Mouse (Mus musculus) thymus, adult 2 months (tissue): ENCODE results near the gene Pnma1. TPM values are rescaled to one million over a fixed set of nuclear protein-coding genes. Genes with fewer than 3 reads are reported as not detected.
A peak's percentile ranks its signal among the peaks of the same experiment; 100 is the strongest.
"Not testable (repeated sequence)": the region's sequence is repeated elsewhere in the genome, so short reads cannot be mapped to it uniquely, and the experiment has no call there.

Experiments used
- DNase-seq: peaks from one replicate; pipeline ENCODE4 v3.0.0; 2021
- H3K27ac ChIP-seq: fragments of 200-500 bp; 2 replicates; pipeline ENCODE4 v1.5.1; 2012; ENCODE audit warnings: low read length, control low read depth; ENCODE audit not compliant: control insufficient read depth, insufficient read depth
- H3K27me3 ChIP-seq: fragments of 200-500 bp; 2 replicates; pipeline ENCODE4 v1.6.1; 2012; ENCODE audit warnings: mild to moderate bottlenecking, low read length, moderate library complexity, mixed read lengths; ENCODE audit not compliant: control insufficient read depth, insufficient read depth
- H3K36me3 ChIP-seq: fragments of 200-500 bp; 2 replicates; pipeline ENCODE4 v1.6.1; 2012; ENCODE audit warnings: mild to moderate bottlenecking, low read length, moderate library complexity; ENCODE audit not compliant: control insufficient read depth, insufficient read depth
- H3K4me1 ChIP-seq: fragments of 200-500 bp; replicated peaks from 2 replicates; pipeline ENCODE4 v1.6.1; 2012; ENCODE audit warnings: low read length; ENCODE audit not compliant: control insufficient read depth, insufficient read depth
- H3K4me3 ChIP-seq: fragments of 200-500 bp; 2 replicates; pipeline ENCODE4 v1.5.1; 2012; ENCODE audit warnings: mild to moderate bottlenecking, low read length, control low read depth, moderate library complexity; ENCODE audit not compliant: control insufficient read depth, insufficient read depth
- CTCF ChIP-seq: fragments of 200-500 bp; IDR thresholded peaks from 2 replicates; pipeline ENCODE4 v1.5.1; 2012; ENCODE audit warnings: mild to moderate bottlenecking, control low read depth, low read length, moderate library complexity, borderline replicate concordance; ENCODE audit not compliant: control insufficient read depth, poor library complexity, insufficient read depth; ENCODE audit errors: extremely low read depth
- POLR2A ChIP-seq: fragments of 200-500 bp; IDR thresholded peaks from 2 replicates; pipeline ENCODE4 v1.6.1; 2012; ENCODE audit warnings: mild to moderate bottlenecking, low read length, control low read depth, moderate library complexity; ENCODE audit not compliant: control insufficient read depth, poor library complexity, insufficient read depth; ENCODE audit errors: extremely low read depth
- WGBS: fragments of 180-500 bp; shearing (Covaris S2); methylation state at CpG from one replicate; pipeline ENCODE4 v1.1.7; 2018; 5-methylcytosine and 5-hydroxymethylcytosine counted together
- polyA plus RNA-seq: library from polyadenylated mRNA; depleted of rRNA; stranded (reverse); fragments of >200 nt; gene quantifications from 2 replicates; pipeline ENCODE4 v1.2.3, GENCODE M21; 2012

Gene Pnma1
- polyA plus RNA-seq, 1 experiment, result 0.28 TPM

DNA sequence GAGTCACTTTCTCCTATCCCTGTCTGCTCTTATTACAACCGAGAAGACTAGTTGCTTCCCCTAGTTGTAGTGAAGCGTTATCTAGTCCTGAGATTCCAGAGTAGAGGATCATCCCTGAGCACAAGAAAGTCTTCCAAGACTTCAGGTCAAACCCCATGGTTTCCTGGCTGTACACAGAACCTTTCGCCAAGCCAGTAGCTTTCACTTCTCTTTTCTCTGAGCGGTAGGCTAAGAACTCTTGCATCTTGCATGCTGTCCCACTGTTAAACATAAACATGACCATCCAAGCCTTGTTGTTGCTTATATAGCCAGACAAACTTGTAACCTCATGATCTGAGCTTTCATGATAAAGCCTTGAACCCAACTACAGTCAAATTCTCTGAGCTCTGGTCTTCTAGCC, 37.5 kb downstream of the Pnma1 start:
- DNase-seq, result no peak
- WGBS, result 89% methylated on average over 4 of the region's 4 CpGs
- Histone ChIP-seq H3K4me3 (no peak overlapping the region), H3K36me3 (no peaks in the 10 kb centered on the region), H3K27ac (no peak overlapping the region), H3K27me3 (no peaks in the 10 kb centered on the region), H3K4me1 (peaks cover 6% of the 10 kb centered on the region)
- no peak for TF ChIP-seq CTCF
- TF ChIP-seq POLR2A, result no peak

GRCm38 (mm10) chr12:84109924-84110323, 38.4 kb downstream of the Pnma1 start:
- H3K4me3 ChIP-seq, result no peak overlapping the region
- WGBS, result 93% methylated on average over 1 of the region's 1 CpGs
- TF ChIP-seq CTCF, result no peak
- no peak for TF ChIP-seq POLR2A
- H3K27me3 ChIP-seq, result no peaks in the 10 kb centered on the region
- no peaks in the 10 kb centered on the region for H3K36me3 ChIP-seq
- peaks cover 6% of the 10 kb centered on the region for H3K4me1 ChIP-seq
- no peak overlapping the region for H3K27ac ChIP-seq
- DNase-seq, result no peak

- H3K27ac ChIP-seq, result no peak overlapping the region
- TF ChIP-seq CTCF, result no peak
- no peak for TF ChIP-seq POLR2A
- DNase-seq, result no peak
- no peak overlapping the region for H3K4me3 ChIP-seq
- no peaks in the 10 kb centered on the region for H3K36me3 ChIP-seq
- WGBS, result 46% methylated on average over 1 of the region's 1 CpGs
- no peaks in the 10 kb centered on the region for H3K4me1 ChIP-seq
- H3K27me3 ChIP-seq, result no peaks in the 10 kb centered on the region
Observed at GRCm38 (mm10) chr12:84107692-84108091, 40.6 kb downstream of the Pnma1 start.

DNA sequence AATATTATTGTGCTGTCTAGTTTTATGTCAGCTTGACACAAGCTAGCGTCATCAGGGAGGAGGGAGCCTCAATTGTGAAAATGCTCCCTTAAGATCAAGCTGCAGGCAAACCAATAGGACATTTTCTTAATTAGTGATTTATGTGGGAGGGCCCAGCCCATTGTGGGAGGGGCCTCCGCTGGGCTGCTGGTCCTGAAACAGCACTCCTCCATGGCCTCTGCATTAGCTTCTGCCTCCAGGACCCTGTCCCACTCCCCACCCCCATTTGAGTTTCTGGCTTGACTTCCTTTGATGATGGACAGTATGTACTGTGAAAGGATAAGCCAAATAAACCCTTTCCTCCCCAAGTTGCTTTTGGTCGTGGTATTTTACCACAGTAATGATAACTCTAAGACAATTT, 41.3 kb downstream of the Pnma1 start:
- WGBS, result 96% methylated on average over 3 of the region's 3 CpGs
- H3K36me3 ChIP-seq, result no peaks in the 10 kb centered on the region
- no peak overlapping the region for H3K4me3 ChIP-seq
- DNase-seq, result no peak
- H3K27ac ChIP-seq, result no peak overlapping the region
- H3K4me1 ChIP-seq, result no peaks in the 10 kb centered on the region
- no peaks in the 10 kb centered on the region for H3K27me3 ChIP-seq
- no peak for TF ChIP-seq CTCF
- TF ChIP-seq POLR2A, result no peak

GRCm38 (mm10) chr12:84101493-84101845, 46.8 kb downstream of the Pnma1 start:
- TF ChIP-seq CTCF (no peak), POLR2A (no peak)
- WGBS, result 66% methylated on average over 2 of the region's 2 CpGs
- Histone ChIP-seq H3K36me3 (no peaks in the 10 kb centered on the region), H3K27ac (no peak overlapping the region), H3K27me3 (no peaks in the 10 kb centered on the region), H3K4me3 (peak overlapping the region; percentile 52; the same call in 1 of the 2 replicates), H3K4me1 (no peaks in the 10 kb centered on the region)
- no peak for DNase-seq

DNA sequence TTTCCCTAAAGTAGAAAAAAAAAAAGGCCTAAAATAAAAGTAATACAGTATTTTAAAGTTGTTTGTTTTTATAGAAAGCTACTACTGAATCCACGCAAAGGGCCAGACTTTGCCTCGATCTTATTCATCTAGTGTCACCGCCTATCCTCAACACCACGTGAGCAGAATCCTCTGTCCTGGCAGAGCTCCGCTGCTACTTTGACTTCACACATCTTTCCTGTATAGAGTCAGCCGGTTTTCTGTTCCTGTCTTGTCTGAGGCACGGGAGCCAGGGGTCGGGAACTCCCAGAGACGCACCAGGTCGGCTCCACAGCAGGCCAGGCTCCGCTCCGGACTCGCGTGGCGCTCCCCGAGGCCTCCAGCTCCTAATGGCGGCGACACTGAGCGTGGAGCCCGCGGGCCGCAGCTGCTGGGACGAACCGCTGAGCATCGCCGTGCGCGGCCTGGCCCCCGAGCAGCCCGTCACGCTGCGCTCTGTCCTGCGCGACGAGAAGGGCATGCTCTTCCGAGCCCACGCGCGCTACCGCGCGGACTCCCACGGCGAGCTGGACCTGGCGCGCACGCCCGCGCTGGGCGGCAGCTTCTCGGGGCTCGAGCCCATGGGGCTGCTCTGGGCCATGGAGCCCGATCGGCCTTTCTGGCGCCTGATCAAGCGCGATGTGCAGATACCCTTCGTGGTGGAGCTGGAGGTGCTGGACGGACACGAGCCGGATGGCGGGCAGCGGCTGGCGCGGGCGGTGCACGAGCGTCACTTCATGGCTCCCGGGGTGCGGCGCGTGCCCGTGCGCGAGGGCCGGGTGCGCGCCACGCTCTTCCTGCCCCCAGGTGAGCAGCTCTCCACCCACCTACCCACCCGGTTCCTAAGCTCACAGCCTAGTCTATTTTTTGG, 47.4 kb downstream of the Pnma1 start, which contains the start of gene Acot6:
Gene Acot6, plus strand, starts transcription at position 51 of the 889 bp plus-strand sequence.
- DNase-seq, result peak; percentile 22
- H3K36me3 ChIP-seq, H3K27me3 ChIP-seq, H3K4me1 ChIP-seq, H3K27ac ChIP-seq: not testable (repeated sequence)
- WGBS, result 1% methylated on average over 80 of the region's 80 CpGs
- peak within 1 kb of the TSS; percentile 52 for H3K4me3 ChIP-seq

DNA sequence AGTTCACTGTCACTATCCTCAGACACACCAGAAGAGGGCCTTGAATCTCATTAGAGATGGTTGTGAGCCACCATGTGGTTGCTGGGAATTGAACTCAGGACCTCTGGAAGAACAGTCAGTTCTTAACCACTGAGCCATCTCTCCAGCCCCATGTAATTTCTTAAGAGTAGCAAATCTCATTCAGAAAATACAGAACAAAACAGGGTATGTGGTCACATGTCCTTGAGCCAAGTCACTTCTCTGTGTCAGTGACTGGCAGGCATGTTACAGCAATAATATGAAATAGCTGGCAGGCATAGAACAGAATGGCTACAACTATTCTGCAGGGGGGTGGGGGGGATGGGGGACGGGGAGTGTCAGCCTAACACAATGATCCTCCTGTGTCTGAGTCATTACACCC, 48.2 kb downstream of the Pnma1 start:
- no peak overlapping the region for H3K27ac ChIP-seq
- H3K4me3 ChIP-seq, result no peak overlapping the region
- no peaks in the 10 kb centered on the region for H3K27me3 ChIP-seq
- TF ChIP-seq CTCF (no peak), POLR2A (no peak)
- 88% methylated on average over 1 of the region's 1 CpGs for WGBS
- H3K4me1 ChIP-seq, result no peaks in the 10 kb centered on the region
- DNase-seq, result no peak
- no peaks in the 10 kb centered on the region for H3K36me3 ChIP-seq
